Mouse (Mus musculus) testis, adult 2 months (tissue): ENCODE data around the gene Slc25a13. TPM values are rescaled to one million over a fixed set of nuclear protein-coding genes. Genes with fewer than 3 reads are reported as not detected.

Experiments used
- H3K27ac ChIP-seq: fragments of 200-500 bp; 2 replicates; pipeline ENCODE4 v1.5.1; 2012; ENCODE audit warnings: low read depth, low read length; ENCODE audit not compliant: control insufficient read depth, insufficient read depth
- H3K27me3 ChIP-seq: fragments of 200-500 bp; 2 replicates; pipeline ENCODE4 v1.6.1; 2012; ENCODE audit warnings: mild to moderate bottlenecking, low read length, moderate library complexity; ENCODE audit not compliant: control insufficient read depth, insufficient read depth
- H3K36me3 ChIP-seq: fragments of 200-500 bp; 2 replicates; pipeline ENCODE4 v1.6.1; 2012; ENCODE audit warnings: mild to moderate bottlenecking, low read length; ENCODE audit not compliant: control insufficient read depth, insufficient read depth
- H3K4me1 ChIP-seq: fragments of 200-500 bp; 2 replicates; pipeline ENCODE4 v1.6.1; 2012; ENCODE audit warnings: low read length; ENCODE audit not compliant: control insufficient read depth, insufficient read depth
- H3K4me3 ChIP-seq: fragments of 200-500 bp; 2 replicates; pipeline ENCODE4 v1.5.1; 2012; ENCODE audit warnings: low read depth, mild to moderate bottlenecking, low read length, moderate library complexity, mixed read lengths; ENCODE audit not compliant: control insufficient read depth
- CTCF ChIP-seq: fragments of 200-500 bp; IDR thresholded peaks from 2 replicates; pipeline ENCODE4 v1.5.1; 2012; ENCODE audit warnings: low read depth, mild to moderate bottlenecking, inconsistent platforms, low read length, moderate library complexity; ENCODE audit not compliant: control insufficient read depth, insufficient read depth, insufficient replicate concordance
- POLR2A ChIP-seq: fragments of 200-500 bp; IDR thresholded peaks from 2 replicates; pipeline ENCODE4 v1.6.1; 2012; ENCODE audit warnings: low read depth, mild to moderate bottlenecking, inconsistent platforms, low read length, moderate library complexity; ENCODE audit not compliant: control insufficient read depth
- polyA plus RNA-seq: library from polyadenylated mRNA; depleted of rRNA; stranded (reverse); fragments of >200 nt; gene quantifications from 2 replicates; pipeline ENCODE4 v1.2.3, GENCODE M21; 2012

The Slc25a13 gene
- polyA plus RNA-seq, 1 experiment: 1.9 TPM

DNA sequence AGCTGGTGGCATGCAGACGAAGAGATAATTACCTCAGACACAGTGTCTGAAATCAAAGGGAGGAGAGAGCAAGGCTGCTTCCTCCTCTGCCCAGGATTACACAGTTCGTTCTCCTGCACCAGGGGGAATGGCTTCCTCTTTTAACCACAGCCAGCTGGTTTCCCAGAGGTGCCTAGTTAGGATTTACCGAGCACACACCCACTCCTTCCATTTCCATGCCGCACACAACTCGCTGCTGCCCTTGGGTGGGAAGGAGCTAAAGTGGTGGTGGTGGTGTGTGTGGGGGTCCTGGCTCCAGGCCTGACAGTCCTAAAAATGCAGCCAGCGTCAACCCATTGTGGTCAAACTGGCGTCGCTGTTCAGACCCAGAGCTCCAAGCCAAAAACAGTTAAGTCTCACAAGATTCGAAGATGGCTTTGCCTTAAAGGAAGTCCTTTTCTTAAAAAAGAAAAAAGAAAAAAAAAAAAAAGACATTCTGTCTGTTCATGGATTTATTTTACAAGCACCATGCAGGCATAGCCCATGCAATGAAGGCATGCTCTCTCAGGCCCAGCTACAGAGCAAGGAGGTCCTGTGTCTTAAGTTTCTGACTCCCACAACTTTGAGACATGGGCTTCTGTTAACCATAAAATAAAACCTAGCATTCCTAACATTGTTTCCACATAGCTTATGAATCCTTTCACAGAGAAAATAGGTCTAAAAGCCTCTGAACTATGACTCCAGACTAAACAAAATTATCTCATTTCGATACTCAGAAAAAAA lies 104.0 kb downstream of the Slc25a13 start:
- TF ChIP-seq CTCF (no peak), POLR2A (no peak)
- H3K4me1 ChIP-seq: no peaks in the 10 kb centered on the region
- H3K27me3 ChIP-seq: no peaks in the 10 kb centered on the region
- no peak overlapping the region for H3K27ac ChIP-seq
- no peak overlapping the region for H3K4me3 ChIP-seq
- no peaks in the 10 kb centered on the region for H3K36me3 ChIP-seq

GRCm38 (mm10) chr6:6107419-6107966 lies 109.5 kb downstream of the Slc25a13 start:
- no peak overlapping the region for H3K4me3 ChIP-seq
- no peaks in the 10 kb centered on the region for H3K4me1 ChIP-seq
- TF ChIP-seq CTCF: no peak
- TF ChIP-seq POLR2A: no peak
- no peaks in the 10 kb centered on the region for H3K36me3 ChIP-seq
- no peaks in the 10 kb centered on the region for H3K27me3 ChIP-seq
- H3K27ac ChIP-seq: no peak overlapping the region

- Histone ChIP-seq H3K4me3 (no peak overlapping the region), H3K27me3 (no peaks in the 10 kb centered on the region), H3K27ac (no peak overlapping the region), H3K4me1 (no peaks in the 10 kb centered on the region), H3K36me3 (no peaks in the 10 kb centered on the region)
- TF ChIP-seq POLR2A: no peak
Observed at GRCm38 (mm10) chr6:6105586-6105985, 111.4 kb downstream of the Slc25a13 start.

DNA sequence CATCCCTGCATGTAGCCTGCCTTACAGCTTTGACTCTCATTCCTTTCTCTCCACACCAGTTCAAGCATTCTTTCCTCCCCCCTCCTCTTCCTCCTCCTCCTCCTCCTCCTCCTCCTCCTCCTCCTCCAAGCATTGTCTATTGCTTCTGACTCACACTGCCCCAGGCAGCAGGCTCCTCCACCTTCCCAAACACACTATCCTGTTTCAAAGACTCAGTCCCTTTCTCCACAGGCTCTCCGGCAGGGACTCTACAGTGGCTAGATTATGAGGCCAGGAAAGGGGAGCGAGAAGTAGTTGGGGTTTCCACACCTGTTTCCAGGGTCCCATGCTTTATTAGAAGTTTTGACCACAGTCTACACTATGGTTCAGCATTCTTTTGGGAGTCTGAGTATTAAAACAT lies 113.5 kb downstream of the Slc25a13 start:
- Histone ChIP-seq H3K27me3 (no peaks in the 10 kb centered on the region), H3K36me3 (no peaks in the 10 kb centered on the region), H3K4me1 (no peaks in the 10 kb centered on the region), H3K27ac (no peak overlapping the region), H3K4me3 (no peak overlapping the region)
- TF ChIP-seq CTCF (no peak), POLR2A (no peak)

GRCm38 (mm10) chr6:6101605-6102004 lies 115.4 kb downstream of the Slc25a13 start:
- H3K4me3 ChIP-seq: no peak overlapping the region
- H3K27ac ChIP-seq: no peak overlapping the region
- H3K4me1 ChIP-seq: no peaks in the 10 kb centered on the region
- TF ChIP-seq CTCF (no peak), POLR2A (no peak)
- no peaks in the 10 kb centered on the region for H3K36me3 ChIP-seq
- H3K27me3 ChIP-seq: no peaks in the 10 kb centered on the region

DNA sequence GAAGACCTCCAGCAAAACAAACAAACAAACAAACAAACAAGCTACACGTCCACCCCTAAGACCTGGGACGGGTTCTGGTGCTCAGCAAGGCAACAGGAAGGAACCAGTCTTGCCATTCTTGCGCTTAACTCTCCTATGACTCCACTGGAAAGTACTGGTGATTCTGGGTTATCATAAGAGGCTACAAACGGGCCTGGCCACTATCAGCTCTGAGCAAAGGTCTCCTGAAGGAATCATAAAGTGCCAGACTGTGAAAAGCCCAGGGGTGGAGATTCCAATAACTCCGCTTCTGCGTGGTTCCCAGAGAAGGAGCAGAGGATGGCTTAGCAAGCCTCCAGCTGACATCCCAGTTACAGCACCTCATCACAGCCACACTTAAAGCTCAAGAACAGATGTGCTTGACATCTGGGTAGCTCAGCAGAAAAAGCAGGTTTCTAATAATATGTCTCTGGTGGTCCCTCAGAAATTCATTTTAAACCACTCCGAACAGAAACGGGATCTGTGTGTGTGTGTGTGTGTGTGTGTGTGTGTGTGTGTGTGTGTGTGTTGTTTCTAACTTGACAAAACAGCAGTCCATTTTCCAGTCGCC lies 116.0 kb downstream of the Slc25a13 start:
- Histone ChIP-seq H3K4me1 (no peaks in the 10 kb centered on the region), H3K4me3 (no peak overlapping the region), H3K27ac (no peak overlapping the region), H3K27me3 (no peaks in the 10 kb centered on the region), H3K36me3 (no peaks in the 10 kb centered on the region)
- no peak for TF ChIP-seq POLR2A
- no peak for TF ChIP-seq CTCF

GRCm38 (mm10) chr6:6093978-6094377 lies 123.0 kb downstream of the Slc25a13 start:
- Histone ChIP-seq H3K27ac (no peak overlapping the region), H3K4me1 (no peaks in the 10 kb centered on the region), H3K36me3 (no peaks in the 10 kb centered on the region), H3K27me3 (no peaks in the 10 kb centered on the region), H3K4me3 (no peak overlapping the region)
- no peak for TF ChIP-seq CTCF
- TF ChIP-seq POLR2A: no peak
